Mouse (Mus musculus) layer of hippocampus, postnatal 25 days (tissue): ENCODE data around the gene Clasrp. TPM values are rescaled to one million over a fixed set of nuclear protein-coding genes. Genes with fewer than 3 reads are reported as not detected.

ENCODE experiments used
- DNase-seq, 2 experiments: peaks; one replicate each; pipeline ENCODE4 v3.0.0; 2022; ENCODE audit warnings: mixed read lengths in 2 of 2, low spot score in 1 of 2; ENCODE audit errors: extremely low spot score in 1 of 2
- total RNA-seq, 2 experiments: library from RNA; stranded (reverse); gene quantifications; 2 replicates each; pipeline ENCODE4 v1.2.3; 2021

Gene Clasrp
- total RNA-seq, 2 experiments from 2014 or later, result 70.6 to 94.5 TPM

DNA sequence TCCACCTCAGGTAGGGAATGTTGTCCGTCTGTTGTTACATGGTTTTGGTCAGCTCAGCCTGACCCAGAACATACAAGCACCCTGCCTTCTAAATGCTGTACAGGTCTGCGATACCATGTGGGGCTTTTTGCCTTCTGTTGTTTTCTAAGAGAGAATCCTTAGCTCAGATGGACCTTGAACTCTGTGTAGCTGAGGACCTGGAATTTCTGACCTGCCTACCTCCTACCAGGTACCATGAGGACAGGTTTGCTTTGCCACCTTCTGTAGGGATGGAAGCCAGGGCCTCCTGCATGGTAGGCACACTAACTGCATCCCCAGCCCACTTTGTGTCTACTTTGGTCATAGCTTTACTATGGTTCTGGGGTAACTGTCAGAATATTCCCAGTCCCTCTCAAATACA lies 38.5 kb downstream of the Clasrp start:
- DNase-seq, result no peak

DNA sequence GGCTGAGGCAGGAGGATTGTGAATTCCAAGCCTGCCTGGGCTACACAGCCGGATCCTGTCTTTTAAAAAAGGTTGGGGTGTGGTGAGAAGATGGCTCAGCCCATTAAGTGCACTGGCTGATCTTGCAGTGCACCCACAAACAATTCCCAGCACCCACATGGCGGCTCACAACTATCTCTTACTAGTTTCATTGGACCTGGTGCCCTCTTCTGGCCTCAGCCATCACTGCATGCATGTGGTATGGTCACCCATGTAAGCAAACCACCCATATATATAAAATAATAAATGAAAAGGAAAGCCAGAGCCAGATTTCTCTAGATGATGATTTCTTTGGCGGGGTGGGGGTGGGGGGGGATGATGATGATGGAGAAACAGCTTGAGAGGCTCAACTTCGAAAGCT lies 39.8 kb downstream of the Clasrp start:
- DNase-seq, result no peak

DNA sequence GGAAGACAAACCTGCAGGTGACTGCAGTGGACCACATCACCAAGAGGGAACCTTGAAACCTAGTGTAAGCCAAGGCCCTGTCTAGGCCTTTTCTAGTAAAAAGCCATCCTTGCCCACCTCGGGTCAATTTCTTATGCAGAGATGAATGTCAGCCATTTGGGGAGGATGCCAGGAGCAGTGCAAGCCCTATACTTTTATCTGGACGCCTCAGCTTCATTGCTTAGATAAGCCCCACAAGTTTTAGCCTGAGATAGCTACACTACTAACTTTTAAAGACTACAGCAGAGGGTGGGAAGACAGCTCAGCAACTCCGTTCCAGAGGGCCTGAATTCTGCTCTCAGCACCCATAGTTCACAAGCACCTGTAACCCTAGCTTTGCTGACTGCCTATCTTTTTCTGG lies 40.4 kb downstream of the Clasrp start:
- DNase-seq, result no peak

DNA sequence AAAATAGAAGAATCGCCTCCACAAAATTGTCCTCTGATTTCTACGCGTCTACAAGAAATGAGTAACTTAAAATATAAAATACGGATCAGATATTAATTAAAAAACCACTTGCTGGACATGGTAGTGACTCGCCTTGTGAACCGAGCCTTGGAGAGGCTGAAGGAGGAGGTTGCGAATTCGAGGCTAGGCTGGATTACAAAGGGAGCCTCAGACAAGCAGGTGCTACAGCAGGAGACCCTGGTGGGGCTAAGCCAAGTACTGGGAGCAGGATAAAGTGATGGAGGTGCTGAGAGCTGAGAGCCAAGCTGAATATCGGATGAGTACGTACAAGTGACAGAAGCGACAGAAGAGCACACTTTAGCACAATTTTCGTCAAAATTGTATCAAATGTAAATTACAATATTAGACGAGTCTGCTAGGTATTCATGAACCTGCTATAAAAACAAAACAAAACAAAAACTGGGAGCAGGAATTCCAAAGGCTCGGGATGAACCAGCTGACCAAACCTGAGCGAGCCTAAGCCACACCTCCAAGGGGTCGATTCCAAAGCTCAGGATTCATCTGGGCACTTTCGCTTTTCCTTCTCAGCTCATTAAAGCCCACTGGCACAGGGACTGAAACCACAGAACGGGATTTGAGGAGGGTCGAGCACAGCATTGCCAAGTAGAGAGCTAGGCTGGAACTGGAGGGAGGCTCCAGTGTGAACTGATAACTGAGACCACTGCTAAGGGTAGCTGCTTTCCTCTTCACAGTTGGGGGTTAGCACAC lies 41.5 kb downstream of the Clasrp start, which contains the start of gene Ppp1r37:
TSS of gene Ppp1r37 (minus strand) at position 434 of the 768 bp plus-strand sequence.
- no peak for DNase-seq

DNA sequence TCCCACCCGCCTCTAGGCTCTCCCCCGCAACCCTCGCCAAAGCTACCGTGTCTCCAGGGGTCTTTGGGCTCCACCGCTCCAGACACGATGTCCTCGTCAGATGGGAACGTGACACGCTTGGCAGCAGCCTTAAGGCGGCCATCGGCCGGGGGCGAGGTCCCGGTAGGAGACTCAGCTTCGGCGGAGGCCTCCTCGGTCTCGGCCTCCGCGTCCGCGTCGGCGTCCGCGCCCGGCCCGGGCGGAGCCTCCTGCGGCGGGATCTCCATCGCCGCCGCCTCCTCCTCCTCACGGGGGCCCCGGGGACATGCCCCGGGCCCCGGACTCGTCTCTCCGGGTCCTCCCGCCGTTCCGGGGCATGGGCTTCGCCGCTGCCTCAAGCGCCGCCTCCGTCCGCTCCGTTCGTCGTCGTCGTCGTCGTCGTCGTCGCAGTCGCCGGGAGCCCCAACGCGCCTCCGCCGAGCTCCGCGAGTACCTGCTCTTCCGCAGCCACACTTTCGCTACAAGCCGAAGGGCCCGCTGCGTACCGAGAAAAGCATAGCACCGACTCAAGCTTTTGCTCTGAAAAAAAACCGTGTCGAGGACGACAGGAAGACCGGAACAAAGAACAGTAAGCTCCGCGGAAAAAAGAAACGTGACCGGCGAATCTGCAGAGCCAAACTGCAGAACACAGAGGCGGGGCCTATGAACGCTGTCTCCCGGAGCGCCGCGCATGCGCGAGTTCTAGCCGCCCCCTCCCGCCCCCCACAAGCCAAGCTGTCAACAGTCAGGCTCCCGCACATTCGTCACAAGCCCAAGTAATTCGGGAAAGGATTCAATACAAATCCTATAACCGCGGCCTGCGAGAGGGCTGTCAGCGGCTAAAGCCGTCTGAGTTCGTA lies 42.3 kb downstream of the Clasrp start:
- peak; percentile 86 to 90 for DNase-seq

DNA sequence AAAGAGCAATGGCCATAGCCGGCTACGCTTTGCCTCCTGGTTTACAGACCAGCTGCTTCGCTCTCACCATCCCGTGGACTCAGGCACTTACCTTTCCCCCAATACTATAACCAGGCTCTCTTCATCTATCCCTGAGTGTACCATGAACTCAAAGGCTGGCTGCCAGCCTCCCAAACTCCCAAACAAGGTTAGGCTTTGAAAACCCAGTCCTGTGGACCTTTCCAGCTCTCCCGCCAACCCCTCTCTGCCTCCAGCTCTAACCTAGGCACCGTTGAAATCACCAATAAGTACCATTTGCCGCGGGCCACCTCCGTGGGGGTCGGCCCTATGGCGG lies 42.9 kb downstream of the Clasrp start:
- no peak for DNase-seq

- no peak for DNase-seq
Observed at GRCm38 (mm10) chr7:19560491-19561260, 43.6 kb downstream of the Clasrp start.

DNA sequence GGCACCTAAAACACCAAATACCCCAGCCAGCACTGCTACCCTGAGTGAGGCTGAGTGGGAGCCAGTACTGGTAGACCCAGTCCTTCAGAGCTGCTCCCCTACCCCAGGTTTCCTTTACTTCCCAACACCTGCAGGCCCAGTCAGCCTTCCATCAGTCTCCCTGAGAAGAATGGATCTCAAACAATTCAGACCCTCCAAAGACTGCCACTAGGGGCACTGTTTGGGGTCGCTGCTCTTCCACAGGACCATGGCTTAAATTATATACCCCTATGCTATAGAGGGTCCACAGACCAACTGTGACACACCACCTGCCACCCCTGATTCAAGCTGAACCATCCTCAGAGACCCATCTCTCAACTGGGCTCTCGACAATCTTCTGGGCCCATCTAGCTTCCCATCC lies 45.3 kb downstream of the Clasrp start:
- no peak for DNase-seq

GRCm38 (mm10) chr7:19557982-19558900 lies 46.0 kb downstream of the Clasrp start:
- DNase-seq, result no peak

DNA sequence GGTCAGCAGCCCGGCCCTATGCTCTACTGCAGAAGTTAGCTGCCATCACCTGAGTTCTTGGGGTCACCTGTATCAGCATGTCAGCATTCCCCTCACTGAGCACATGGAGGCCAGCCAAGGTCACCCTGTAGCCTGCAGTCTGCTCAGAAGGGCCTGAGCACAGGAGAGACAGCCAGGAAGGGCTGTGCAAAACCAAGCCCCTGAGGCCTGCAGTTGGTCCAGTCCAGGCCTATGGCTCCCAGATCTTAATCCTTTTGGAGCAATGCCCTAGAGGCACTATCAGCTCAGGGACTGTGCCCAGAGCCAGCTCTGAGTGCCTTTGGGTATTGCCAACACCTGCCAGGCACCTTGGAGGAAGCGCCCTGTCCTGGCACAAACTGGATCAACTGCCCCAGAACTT lies 47.2 kb downstream of the Clasrp start:
- DNase-seq, result no peak

DNA sequence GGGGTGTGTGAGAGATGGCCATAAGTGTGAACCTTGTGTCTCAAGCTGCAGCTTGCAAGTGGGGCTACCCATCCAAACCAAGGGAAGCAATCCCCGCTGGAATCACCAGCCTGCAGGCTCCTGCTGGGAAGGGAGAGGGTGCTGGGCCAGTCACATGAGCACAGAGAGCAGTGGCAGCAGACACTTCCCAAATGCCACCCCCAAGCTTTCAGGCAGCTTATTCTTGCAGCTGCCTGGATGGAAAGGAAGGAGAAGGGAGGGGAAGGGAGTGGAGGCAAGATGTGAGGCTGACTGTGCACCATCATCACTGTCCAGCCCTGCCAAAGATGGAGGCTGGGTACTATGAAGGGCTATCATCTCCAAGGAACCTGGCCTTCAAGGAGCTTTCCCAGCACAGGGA lies 50.1 kb downstream of the Clasrp start:
- DNase-seq, result peak in 1 of 2 experiments; percentile 25

DNA sequence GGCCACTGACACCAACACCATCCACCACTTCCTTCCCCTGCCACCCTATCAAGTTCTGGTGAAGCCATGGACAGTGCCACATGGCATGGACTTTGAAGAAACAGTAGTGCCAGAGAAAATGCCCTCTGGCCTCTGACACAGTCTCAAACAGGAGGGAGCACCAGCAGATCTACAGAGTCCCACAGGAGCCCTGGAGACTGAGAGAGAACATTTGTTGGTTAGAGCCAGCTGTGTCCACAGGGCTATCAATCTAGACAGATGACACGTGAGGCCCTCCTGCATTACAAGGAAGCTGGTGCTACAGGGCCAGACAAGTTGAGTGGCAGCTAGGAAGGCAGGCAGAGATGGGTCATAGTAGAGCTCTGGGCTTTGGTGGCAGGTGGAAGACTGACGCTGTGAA lies 51.8 kb downstream of the Clasrp start:
- DNase-seq, result no peak

DNA sequence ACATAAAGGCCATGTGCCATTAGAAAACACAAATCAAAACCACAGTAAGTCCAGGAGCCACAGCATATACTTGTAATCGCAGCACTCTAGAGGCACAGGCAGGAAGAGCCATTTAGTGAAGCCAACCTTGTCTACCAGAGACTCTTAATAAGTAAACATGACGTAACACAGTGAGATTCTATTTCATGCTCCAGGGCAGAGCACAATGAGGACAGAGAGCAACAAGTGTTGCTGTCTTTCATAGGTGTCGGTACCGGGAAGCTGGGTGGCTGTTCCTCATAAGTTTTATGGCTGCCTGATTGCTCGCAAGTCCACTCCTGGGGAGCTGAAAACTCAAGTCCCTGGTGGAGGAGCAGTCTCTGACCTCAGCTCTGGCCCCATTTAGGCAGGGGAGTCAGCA lies 52.7 kb downstream of the Clasrp start:
- no peak for DNase-seq

DNA sequence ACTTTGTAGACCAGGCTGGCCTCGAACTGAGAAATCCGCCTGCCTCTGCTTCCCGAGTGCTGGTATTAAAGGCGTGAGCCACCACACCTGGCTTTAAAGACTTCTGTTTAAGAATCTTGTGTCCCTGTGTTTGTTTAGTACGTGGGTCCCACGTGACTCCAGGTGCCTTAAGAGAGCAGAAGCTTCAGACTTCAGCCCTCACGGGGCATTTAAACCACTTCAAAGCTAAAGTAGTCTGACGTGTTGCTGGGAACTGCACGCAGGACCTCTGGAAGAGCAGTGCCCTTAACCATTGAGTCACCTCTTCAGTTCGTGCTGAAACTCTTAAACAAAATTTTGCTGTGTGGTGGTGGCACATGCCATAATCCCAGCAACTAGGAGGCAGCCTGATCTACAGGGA lies 54.9 kb downstream of the Clasrp start:
- DNase-seq, result no peak

DNA sequence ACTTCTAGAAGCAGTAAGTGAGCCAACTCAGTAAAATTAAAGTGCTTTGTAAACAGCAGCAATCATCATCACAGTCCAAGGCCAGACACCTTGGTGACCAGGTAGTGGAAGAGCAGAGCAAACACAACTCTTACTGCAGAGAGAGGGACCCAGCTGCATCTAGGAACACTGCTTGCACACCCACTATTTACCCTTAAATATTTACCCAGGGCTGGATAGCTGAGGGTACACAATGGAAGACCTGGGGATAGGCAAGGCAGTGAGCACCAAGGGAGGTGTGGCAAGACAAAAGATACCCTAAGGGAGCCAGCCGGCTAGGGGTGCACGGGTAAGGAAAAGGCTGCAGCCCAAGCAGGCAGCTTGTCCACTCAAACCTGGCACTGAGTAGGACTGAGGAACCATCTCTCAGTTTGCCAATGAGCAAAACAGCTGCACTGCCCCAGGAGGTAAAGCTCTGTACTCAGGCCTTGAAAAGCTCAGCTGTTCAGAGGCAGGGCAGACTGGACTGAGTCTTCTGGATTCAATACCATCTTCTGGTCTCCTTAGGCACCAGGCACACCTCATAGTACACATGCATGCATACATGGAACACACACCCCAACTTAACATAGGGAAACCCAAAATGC lies 56.8 kb downstream of the Clasrp start:
- no peak for DNase-seq

GRCm38 (mm10) chr7:19546007-19546406 lies 58.3 kb downstream of the Clasrp start:
- DNase-seq, result no peak

DNA sequence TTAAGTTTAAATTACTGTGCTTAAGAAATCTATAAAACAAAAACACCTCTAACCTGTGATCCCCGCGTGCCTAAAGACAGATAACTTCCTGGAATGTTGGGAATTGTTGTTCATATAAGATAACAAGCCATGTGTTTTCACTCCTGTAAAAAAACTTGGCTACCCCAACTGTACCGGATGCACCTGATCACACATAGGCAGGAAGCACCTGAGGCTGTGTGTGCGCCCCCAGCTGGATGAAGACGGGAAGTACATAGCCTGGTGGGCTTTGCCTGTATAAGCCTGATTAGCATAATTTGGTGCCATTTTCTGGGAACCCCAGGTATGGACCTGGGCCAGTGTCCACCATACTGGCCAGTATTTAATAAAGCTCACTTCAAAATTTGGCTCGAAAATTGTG lies 60.7 kb downstream of the Clasrp start:
- no peak for DNase-seq

- no peak for DNase-seq
Observed at GRCm38 (mm10) chr7:19542155-19542691, 62.1 kb downstream of the Clasrp start.

DNA sequence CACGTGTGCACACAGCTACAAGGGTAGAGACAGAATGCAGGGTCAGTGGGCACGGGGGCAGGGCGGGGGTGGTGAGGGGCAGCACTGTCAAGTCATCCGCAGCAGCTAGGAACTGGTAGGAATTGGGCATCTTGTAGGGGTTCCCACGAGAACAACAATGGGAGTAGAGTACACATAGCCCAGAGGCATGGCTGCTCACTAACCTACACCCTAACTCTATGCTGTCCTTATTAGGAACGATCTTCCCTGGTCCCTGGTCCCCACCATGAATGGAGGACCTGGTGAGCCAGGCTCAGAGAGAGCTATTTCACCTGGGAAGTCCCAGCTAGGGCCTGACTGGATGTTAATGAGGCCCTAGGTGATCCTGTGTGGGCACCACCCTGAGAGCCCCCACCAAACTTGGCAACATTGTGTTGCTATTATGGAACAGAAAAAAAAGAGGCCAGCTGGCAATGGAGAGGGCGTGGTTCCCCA lies 62.6 kb downstream of the Clasrp start:
- no peak for DNase-seq
